Mouse (Mus musculus): Measurements from ENCODE around the gene Cd55b.
A peak's percentile ranks its signal among the peaks of the same experiment; 100 is the strongest.
"Not testable (repeated sequence)": the region's sequence is repeated elsewhere in the genome, so short reads cannot be mapped to it uniquely, and the experiment has no call there.

Gene Cd55b

DNA sequence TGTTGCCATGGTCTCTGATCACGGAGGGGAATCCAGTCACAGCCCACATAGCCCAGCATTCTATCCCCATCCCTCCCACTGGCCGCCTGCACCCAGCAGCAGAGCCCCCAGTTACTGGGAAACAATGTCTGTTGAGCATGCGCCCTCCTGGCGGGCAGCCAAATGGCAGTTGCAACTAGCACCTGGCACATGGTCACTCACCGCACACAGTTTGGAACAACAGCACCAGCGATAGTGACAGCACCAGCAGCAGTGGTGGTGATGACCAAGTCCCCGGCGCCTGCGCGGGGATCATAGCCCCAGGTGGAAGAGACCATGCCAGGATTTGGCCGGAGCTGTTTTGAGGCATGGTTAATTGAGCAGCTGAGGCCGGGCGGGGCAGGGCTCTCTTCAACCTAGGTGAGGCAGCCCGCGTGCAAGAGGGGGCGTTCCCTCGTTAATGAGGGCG is at the start of gene Cd55b:
Cd55b (minus strand) TSS at position 346 of the 448 bp plus-strand sequence.
- DNase-seq (ENCODE audit: extremely low spot score), result no peak

GRCm38 (mm10) chr1:130470074-130470473 is 47.3 kb upstream of the Cd55b start:
- no peak for DNase-seq (ENCODE audit: extremely low spot score)

- DNase-seq (ENCODE audit: extremely low spot score), result no peak
These were observed 44.6 kb upstream of the Cd55b start for GRCm38 (mm10) chr1:130467453-130467852.

- no peak for DNase-seq (ENCODE audit: extremely low spot score)
These were observed 41.4 kb upstream of the Cd55b start for GRCm38 (mm10) chr1:130464173-130464572.

- no peak for DNase-seq (ENCODE audit: extremely low spot score)
These were observed 40.1 kb upstream of the Cd55b start for GRCm38 (mm10) chr1:130462867-130463266.

GRCm38 (mm10) chr1:130462084-130462861 is 39.5 kb upstream of the Cd55b start, which contains the start of gene Cd55:
Gene Cd55, minus strand, starts transcription at chr1:130462744.
- peak; percentile 88 for DNase-seq (ENCODE audit: extremely low spot score)

- no peak for DNase-seq (ENCODE audit: extremely low spot score)
These were observed 32.3 kb upstream of the Cd55b start for GRCm38 (mm10) chr1:130455111-130455510.

- not testable (repeated sequence) for DNase-seq (ENCODE audit: extremely low spot score)
These were observed 20.1 kb upstream of the Cd55b start for GRCm38 (mm10) chr1:130442930-130443329.

DNA sequence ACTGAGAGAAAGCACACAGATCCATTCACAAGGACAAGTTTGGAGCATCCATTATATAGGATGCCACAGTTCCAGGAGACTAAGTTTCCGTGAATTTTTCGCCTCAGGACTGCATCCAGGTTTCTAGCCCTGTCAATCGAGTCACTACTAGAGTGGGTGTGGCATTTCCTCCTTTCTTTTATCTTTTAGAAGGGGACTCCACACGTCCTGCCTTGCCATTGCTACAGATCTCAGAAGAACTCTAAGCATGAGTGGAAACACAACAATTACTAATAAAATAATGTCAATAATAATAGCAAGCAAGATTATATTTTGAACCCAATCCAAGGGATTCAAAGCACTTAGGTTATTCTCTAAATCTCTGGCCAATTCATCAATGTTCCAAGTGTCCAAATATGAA is 8.1 kb upstream of the Cd55b start:
- no peak for DNase-seq (ENCODE audit: extremely low spot score)

DNA sequence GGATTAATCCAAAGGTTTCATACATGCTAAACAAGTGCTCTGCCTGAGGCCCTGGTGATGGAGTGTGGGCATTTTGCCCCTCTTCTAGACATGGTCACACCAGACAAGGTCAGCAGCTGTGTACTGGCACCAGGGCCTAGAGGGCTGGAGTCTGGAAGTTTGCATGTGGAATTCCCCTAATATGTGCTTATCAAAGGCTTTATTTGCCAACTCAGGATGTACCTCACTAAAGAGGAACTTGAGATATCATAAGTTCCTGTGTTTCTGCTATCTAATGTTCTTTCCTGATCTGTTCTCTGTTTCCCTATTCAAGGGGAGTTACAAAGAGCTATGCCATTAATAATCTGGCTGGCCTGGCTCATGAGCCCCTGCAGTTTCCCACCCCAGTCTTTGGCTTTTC is 5.9 kb upstream of the Cd55b start:
- DNase-seq (ENCODE audit: extremely low spot score), result not testable (repeated sequence)

DNA sequence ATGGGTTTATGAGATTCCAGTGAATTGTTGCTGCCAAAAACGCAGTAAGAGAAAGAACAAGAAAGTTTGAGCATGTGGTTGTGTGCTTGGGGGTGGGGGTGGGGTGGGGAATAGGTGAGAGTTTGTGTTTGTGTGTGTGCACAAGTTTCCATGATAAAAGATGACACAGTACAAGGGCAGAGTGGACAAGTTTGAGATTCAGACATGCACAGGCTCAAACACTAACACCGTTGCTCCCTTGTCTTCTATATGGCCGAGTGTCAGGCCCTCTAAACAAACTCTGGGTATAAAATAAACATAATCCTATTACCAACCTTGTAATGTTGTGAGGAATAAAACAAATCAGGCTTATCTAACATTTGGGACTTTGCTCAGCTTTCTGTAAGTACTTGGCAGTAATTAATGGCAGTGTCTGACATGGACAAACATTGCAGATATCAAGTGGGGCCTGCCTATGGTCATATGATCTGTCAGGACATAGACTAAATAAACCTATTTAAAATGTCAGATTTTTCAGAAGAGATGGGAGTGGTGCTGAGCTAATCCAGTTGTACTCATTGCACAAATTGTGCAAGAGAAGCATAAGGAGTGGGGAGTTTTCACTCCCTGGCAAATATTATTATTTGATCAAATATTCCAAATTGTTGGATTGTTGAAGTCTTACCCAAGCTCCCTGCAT is 4.5 kb upstream of the Cd55b start:
- DNase-seq (ENCODE audit: extremely low spot score), result not testable (repeated sequence)

GRCm38 (mm10) chr1:130422033-130422432 is 776 bp downstream of the Cd55b start:
- not testable (repeated sequence) for DNase-seq (ENCODE audit: extremely low spot score)

DNA sequence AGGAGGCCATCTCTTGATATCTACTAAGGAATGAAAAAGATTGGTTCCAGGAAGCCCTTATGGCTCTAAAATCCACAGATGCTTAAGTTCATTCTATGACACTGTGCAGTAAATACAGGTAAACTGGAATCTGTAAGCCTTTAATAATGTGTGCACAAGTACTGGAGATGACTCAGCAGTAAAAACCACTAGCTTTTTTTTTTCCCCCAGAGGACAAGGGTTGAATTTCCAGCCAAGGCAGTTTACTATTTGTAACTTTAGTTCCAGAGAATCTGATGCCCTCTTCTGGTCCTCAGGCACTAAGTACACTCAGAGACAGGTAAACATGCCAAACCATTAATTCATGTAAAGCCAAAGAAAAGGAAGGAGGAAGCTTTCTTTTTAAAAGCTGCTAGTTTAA is 25.7 kb downstream of the Cd55b start:
- DNase-seq (ENCODE audit: extremely low spot score), result not testable (repeated sequence)

DNA sequence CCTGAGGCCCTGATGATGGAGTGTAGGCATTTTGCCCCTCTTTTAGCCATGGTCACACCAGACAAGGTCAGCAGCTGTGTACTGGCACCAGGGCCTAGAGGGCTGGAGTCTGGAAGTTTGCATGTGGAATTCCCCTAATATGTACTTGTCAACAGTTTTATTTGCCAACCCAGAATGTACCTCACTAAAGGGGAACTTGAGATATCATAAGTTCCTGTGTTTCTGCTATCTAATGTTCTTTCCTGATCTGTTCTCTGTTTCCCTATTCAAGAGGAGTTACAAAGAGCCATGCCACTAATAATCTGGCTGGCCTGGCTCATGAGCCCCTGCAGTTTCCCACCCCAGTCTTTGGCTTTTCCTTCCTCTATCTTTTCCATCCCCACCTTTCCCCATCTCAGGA is 35.5 kb downstream of the Cd55b start:
- not testable (repeated sequence) for DNase-seq (ENCODE audit: extremely low spot score)

- no peak for DNase-seq (ENCODE audit: extremely low spot score)
These were observed 44.9 kb downstream of the Cd55b start for GRCm38 (mm10) chr1:130377726-130378429.

DNA sequence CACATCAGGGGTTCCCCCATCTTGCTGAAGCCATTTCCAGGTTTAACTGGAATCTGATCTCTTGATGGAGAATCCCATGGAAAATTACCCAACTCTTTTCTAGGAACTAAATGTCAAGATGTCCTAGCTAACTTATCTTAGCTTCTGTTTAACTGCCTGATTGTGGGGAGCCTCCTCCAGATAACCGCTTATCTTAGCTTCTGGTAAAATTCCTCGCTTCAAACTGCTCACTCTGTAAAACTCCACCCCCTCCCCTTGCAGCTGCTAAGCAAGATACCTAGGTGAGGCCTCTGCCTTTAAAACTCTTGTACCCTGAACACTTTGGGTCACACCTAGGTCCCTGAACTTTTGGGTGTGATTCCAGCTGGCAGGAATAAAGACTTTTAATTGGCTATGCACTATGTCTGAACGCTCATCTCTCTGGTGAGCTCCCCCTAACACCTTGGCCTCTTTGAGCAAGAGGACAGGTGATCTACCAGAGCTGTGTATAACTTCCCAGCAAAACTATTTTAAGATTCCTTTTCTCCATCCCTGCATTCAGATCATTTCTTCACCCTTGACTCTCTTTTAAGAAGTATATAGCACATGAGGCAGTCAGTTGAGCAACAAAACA is 48.5 kb downstream of the Cd55b start:
- no peak for DNase-seq (ENCODE audit: extremely low spot score)

- DNase-seq (ENCODE audit: extremely low spot score), result no peak
These were observed 49.3 kb downstream of the Cd55b start for GRCm38 (mm10) chr1:130373398-130374083.

GRCm38 (mm10) chr1:130371895-130372528 is 50.8 kb downstream of the Cd55b start:
- DNase-seq (ENCODE audit: extremely low spot score), result peak; percentile 63

GRCm38 (mm10) chr1:130371291-130371690 is 51.5 kb downstream of the Cd55b start:
- no peak for DNase-seq (ENCODE audit: extremely low spot score)

- peak; percentile 44 for DNase-seq (ENCODE audit: extremely low spot score)
These were observed 72.7 kb downstream of the Cd55b start for GRCm38 (mm10) chr1:130350077-130350635.

Data from embryo, embryonic 9.5 days (tissue).